Mouse (Mus musculus) neural tube, embryonic 11.5 days (tissue): ENCODE results near the gene Lpp. TPM values are rescaled to one million over a fixed set of nuclear protein-coding genes. Genes with fewer than 3 reads are reported as not detected.

Experiments
- ATAC-seq: fragments of 200-750 bp; cut with Nextera tagmentation; 2 replicates; pipeline ENCODE4 v1.8.0; 2017; ENCODE audit warnings: moderate number of reproducible peaks, mild to moderate bottlenecking, moderate TSS enrichment, moderate library complexity; ENCODE audit not compliant: insufficient read depth, low FRiP score, low TSS enrichment
- DNase-seq: peaks from one replicate; pipeline ENCODE4 v3.0.0-alpha.2; 2015; ENCODE audit warnings: low spot score
- H3K27ac ChIP-seq: fragments of 300-500 bp; sonication (generic); 2 replicates; pipeline ENCODE4 v1.5.1; 2014; ENCODE audit warnings: low read depth, mild to moderate bottlenecking, low read length
- H3K27me3 ChIP-seq: fragments of 300-500 bp; sonication (generic); 2 replicates; pipeline ENCODE4 v1.6.1; 2014; ENCODE audit warnings: mild to moderate bottlenecking, low read length, mixed read lengths; ENCODE audit not compliant: control insufficient read depth, insufficient read depth
- H3K36me3 ChIP-seq: fragments of 300-500 bp; sonication (generic); 2 replicates; pipeline ENCODE4 v1.6.1; 2014; ENCODE audit warnings: mild to moderate bottlenecking, low read length, moderate library complexity, mixed read lengths; ENCODE audit not compliant: control insufficient read depth, insufficient read depth
- H3K4me1 ChIP-seq: fragments of 300-500 bp; sonication (generic); 2 replicates; pipeline ENCODE4 v1.6.1; 2014; ENCODE audit warnings: low read length, mixed read lengths; ENCODE audit not compliant: control insufficient read depth, insufficient read depth
- H3K4me2 ChIP-seq: fragments of 300-500 bp; sonication (generic); 2 replicates; pipeline ENCODE4 v1.6.1; 2014; ENCODE audit warnings: low read depth, mild to moderate bottlenecking, moderate library complexity
- H3K4me3 ChIP-seq: fragments of 300-500 bp; sonication (generic); 2 replicates; pipeline ENCODE4 v1.5.1; 2014; ENCODE audit warnings: low read depth, low read length
- H3K9ac ChIP-seq: fragments of 300-500 bp; sonication (generic); 2 replicates; pipeline ENCODE4 v1.6.1; 2014; ENCODE audit warnings: mild to moderate bottlenecking, low read length
- H3K9me3 ChIP-seq: fragments of 300-500 bp; sonication (generic); 2 replicates; pipeline ENCODE4 v1.6.1; 2016; ENCODE audit warnings: low read length; ENCODE audit not compliant: control insufficient read depth
- WGBS: fragments of 180-500 bp; shearing (Covaris S2); extraction: QIAGEN DNeasy Blood & Tissue Kit; methylation state at CpG from one replicate; pipeline ENCODE4 v1.1.7; 2014; 5-methylcytosine and 5-hydroxymethylcytosine counted together
- polyA plus RNA-seq: library from polyadenylated mRNA; unstranded; fragments of >200 nt; fragmentation: Nextera tagmentation; extraction: Ambion mirVana; gene quantifications from 2 replicates; pipeline ENCODE4 v1.2.1, GENCODE M21; 2014

Gene Lpp
- polyA plus RNA-seq, 1 experiment from 2014 or later = 21.7 TPM

- Histone ChIP-seq H3K4me1 (no peaks in the 10 kb centered on the region), H3K4me2 (no peak overlapping the region), H3K9me3 (no peaks in the 10 kb centered on the region), H3K27me3 (no peaks in the 10 kb centered on the region), H3K27ac (no peak overlapping the region), H3K4me3 (no peak overlapping the region), H3K36me3 (no peaks in the 10 kb centered on the region), H3K9ac (no peak overlapping the region)
- DNase-seq = peak; percentile 21
- WGBS = 73% methylated on average over 8 of the region's 8 CpGs
- ATAC-seq = peak; percentile 86; the same call in 1 of the 2 replicates
These were observed 385.3 kb downstream of the Lpp start for GRCm38 (mm10) chr16:24778432-24779274.

DNA sequence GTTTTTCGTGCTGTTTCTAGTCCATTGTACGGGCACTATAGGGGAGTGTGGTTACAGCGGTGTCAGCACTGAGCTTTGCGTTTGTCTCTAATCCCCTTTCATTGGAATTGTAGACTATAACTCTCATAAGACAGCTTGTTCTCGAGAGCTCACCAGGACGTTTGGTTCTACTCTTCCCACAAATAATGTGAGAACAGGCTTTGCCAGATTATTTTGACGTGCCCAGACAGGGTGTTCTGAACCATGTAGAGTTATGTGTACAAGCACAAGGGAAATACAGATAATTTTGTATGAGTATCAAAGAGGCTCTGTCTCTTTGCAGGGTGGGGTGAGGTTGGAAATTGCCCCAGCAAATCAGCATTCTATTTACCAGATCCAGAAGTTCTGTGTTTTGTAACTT, 387.2 kb downstream of the Lpp start:
- no peaks in the 10 kb centered on the region for H3K36me3 ChIP-seq
- no peak for ATAC-seq
- DNase-seq = no peak
- H3K4me3 ChIP-seq = no peak overlapping the region
- H3K27ac ChIP-seq = no peak overlapping the region
- no peaks in the 10 kb centered on the region for H3K27me3 ChIP-seq
- no peak overlapping the region for H3K4me2 ChIP-seq
- H3K9ac ChIP-seq = no peak overlapping the region
- 65% methylated on average over 7 of the region's 7 CpGs for WGBS
- no peaks in the 10 kb centered on the region for H3K4me1 ChIP-seq
- H3K9me3 ChIP-seq = no peaks in the 10 kb centered on the region

DNA sequence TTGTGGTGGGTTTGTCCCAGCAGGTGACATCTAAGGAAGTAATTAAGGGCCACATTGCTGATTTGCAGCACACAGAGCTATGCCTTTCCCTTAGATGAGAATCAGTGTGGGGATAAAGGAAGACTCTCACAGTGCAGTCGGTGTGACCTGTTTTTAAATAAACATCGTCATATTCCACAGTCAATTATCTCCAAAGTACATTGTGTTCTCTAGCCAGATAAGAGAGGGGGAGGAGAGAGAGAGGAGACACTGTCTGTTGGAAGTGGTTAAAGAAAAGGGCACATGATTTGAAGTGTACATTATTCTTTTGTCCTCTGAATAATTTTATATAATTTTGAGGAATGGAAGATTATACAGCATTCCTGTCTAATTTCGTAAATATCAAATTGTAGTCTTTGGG, 388.6 kb downstream of the Lpp start:
- H3K36me3 ChIP-seq = no peaks in the 10 kb centered on the region
- WGBS = 78% methylated on average over 3 of the region's 3 CpGs
- H3K9me3 ChIP-seq = no peaks in the 10 kb centered on the region
- H3K4me1 ChIP-seq = no peaks in the 10 kb centered on the region
- DNase-seq (no peak), ATAC-seq (no peak)
- no peak overlapping the region for H3K4me2 ChIP-seq
- no peaks in the 10 kb centered on the region for H3K27me3 ChIP-seq
- no peak overlapping the region for H3K9ac ChIP-seq
- H3K4me3 ChIP-seq = no peak overlapping the region
- H3K27ac ChIP-seq = no peak overlapping the region

DNA sequence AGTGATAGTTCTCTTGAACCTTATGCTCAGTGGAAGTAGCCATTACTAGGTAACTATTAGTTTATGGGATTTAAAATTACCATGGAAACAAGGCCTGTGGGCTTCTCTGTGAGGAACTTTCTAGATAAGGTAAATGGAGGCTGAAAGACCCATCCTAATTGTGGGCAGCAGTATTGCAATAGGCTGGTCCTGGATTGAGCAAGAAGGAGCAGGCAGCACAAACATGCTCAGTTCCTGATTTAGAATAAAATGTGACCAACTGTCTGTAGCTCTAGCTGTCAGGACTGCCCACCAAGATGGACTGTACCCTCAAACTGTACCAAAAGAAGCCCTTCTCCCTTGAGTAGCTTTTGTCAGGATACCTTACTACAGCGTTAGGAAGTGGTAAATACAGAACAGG, 392.3 kb downstream of the Lpp start:
- no peak for DNase-seq
- Histone ChIP-seq H3K4me3 (no peak overlapping the region), H3K27me3 (no peaks in the 10 kb centered on the region), H3K9ac (no peak overlapping the region), H3K4me2 (no peak overlapping the region), H3K9me3 (no peaks in the 10 kb centered on the region), H3K36me3 (no peaks in the 10 kb centered on the region), H3K4me1 (no peaks in the 10 kb centered on the region), H3K27ac (no peak overlapping the region)
- 97% methylated on average over 1 of the region's 1 CpGs for WGBS
- ATAC-seq = no peak

- H3K36me3 ChIP-seq = no peaks in the 10 kb centered on the region
- H3K9ac ChIP-seq = no peak overlapping the region
- no peak for DNase-seq
- no peaks in the 10 kb centered on the region for H3K4me1 ChIP-seq
- H3K9me3 ChIP-seq = no peaks in the 10 kb centered on the region
- H3K4me3 ChIP-seq = no peak overlapping the region
- 82% methylated on average over 3 of the region's 3 CpGs for WGBS
- H3K27ac ChIP-seq = no peak overlapping the region
- ATAC-seq = no peak
- H3K27me3 ChIP-seq = no peaks in the 10 kb centered on the region
- H3K4me2 ChIP-seq = no peak overlapping the region
These were observed 395.7 kb downstream of the Lpp start for GRCm38 (mm10) chr16:24788973-24789372.

DNA sequence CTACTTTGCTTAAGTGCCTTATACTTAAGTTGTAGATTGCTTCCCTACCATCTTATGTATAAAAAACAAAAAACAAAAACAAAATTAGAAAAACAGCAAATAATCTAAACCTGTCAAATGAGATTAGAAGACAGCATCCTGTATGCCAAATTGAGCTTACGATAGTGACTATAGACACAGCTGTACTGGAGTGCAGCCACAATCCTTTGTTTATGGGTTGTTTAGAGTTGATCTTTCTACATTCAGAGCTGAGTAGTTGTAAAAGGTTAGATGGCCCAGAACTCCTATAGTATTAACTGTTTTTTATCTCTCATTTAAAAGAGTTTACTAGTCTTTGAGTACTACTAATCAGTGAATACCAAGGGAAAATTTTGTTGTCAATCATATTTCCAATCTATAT, 398.1 kb downstream of the Lpp start:
- H3K36me3 ChIP-seq = no peaks in the 10 kb centered on the region
- no peaks in the 10 kb centered on the region for H3K27me3 ChIP-seq
- no peak for DNase-seq
- H3K4me2 ChIP-seq = no peak overlapping the region
- H3K9ac ChIP-seq = no peak overlapping the region
- no peak overlapping the region for H3K4me3 ChIP-seq
- WGBS = 96% methylated on average over 1 of the region's 1 CpGs
- no peaks in the 10 kb centered on the region for H3K9me3 ChIP-seq
- no peak for ATAC-seq
- H3K27ac ChIP-seq = no peak overlapping the region
- H3K4me1 ChIP-seq = no peaks in the 10 kb centered on the region

GRCm38 (mm10) chr16:24791984-24792383, 398.7 kb downstream of the Lpp start:
- no peaks in the 10 kb centered on the region for H3K36me3 ChIP-seq
- H3K4me2 ChIP-seq = no peak overlapping the region
- no peak overlapping the region for H3K27ac ChIP-seq
- no peaks in the 10 kb centered on the region for H3K27me3 ChIP-seq
- ATAC-seq (no peak), DNase-seq (no peak)
- no peak overlapping the region for H3K4me3 ChIP-seq
- 89% methylated on average over 4 of the region's 4 CpGs for WGBS
- H3K4me1 ChIP-seq = no peaks in the 10 kb centered on the region
- H3K9me3 ChIP-seq = no peaks in the 10 kb centered on the region
- H3K9ac ChIP-seq = no peak overlapping the region

- H3K9ac ChIP-seq = no peak overlapping the region
- H3K9me3 ChIP-seq = no peaks in the 10 kb centered on the region
- no peaks in the 10 kb centered on the region for H3K4me1 ChIP-seq
- DNase-seq (no peak), ATAC-seq (no peak)
- H3K4me2 ChIP-seq = no peak overlapping the region
- no peaks in the 10 kb centered on the region for H3K27me3 ChIP-seq
- no peak overlapping the region for H3K27ac ChIP-seq
- 97% methylated on average over 4 of the region's 4 CpGs for WGBS
- no peaks in the 10 kb centered on the region for H3K36me3 ChIP-seq
- no peak overlapping the region for H3K4me3 ChIP-seq
These were observed 399.5 kb downstream of the Lpp start for GRCm38 (mm10) chr16:24792836-24793235.

DNA sequence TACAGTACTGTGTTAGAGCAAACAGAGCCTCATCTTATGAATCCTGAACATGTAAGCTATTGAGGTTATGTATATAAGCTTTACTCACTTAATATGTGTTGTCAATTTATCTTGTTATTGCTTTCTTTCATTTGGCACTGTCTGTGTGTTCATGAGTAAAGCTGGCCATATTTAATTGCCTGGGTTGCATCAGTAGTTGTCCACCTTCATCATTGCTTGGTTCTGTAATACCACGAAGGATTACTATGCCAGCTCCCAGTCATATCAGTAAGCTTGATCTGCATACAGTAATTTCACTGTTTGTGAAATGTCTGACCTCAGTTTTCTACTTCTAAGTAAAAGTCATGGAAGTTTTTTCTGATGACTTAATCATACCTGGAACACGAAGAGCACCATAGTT, 401.4 kb downstream of the Lpp start:
- Histone ChIP-seq H3K4me2 (no peak overlapping the region), H3K36me3 (no peaks in the 10 kb centered on the region), H3K4me1 (no peaks in the 10 kb centered on the region), H3K4me3 (no peak overlapping the region), H3K9me3 (no peaks in the 10 kb centered on the region), H3K9ac (no peak overlapping the region), H3K27me3 (no peaks in the 10 kb centered on the region), H3K27ac (no peak overlapping the region)
- ATAC-seq = no peak
- no peak for DNase-seq
- 88% methylated on average over 2 of the region's 2 CpGs for WGBS
